Mouse (Mus musculus) embryonic facial prominence, embryonic 11.5 days (tissue): Measurements from ENCODE around the gene 1700061G19Rik. TPM values are rescaled to one million over a fixed set of nuclear protein-coding genes. Genes with fewer than 3 reads are reported as not detected.
"Not testable (repeated sequence)": the region's sequence is repeated elsewhere in the genome, so short reads cannot be mapped to it uniquely, and the experiment has no call there.

Experiments used
- ATAC-seq: fragments of 200-750 bp; cut with Nextera tagmentation; replicated peaks from 2 replicates; pipeline ENCODE4 v1.8.0; 2017; ENCODE audit warnings: low read depth; ENCODE audit not compliant: insufficient number of reproducible peaks, low FRiP score, low TSS enrichment
- DNase-seq: peaks from one replicate; pipeline ENCODE4 v3.0.0-alpha.2; 2015; ENCODE audit warnings: low spot score
- H3K27ac ChIP-seq: fragments of 300-500 bp; sonication (generic); replicated peaks from 2 replicates; pipeline ENCODE4 v1.5.1; 2014; ENCODE audit warnings: mild to moderate bottlenecking, low read depth, low read length, control low read depth
- H3K27me3 ChIP-seq: fragments of 300-500 bp; sonication (generic); 2 replicates; pipeline ENCODE4 v1.6.1; 2014; ENCODE audit warnings: mild to moderate bottlenecking, low read length, moderate library complexity, mixed read lengths; ENCODE audit not compliant: control insufficient read depth, insufficient read depth
- H3K36me3 ChIP-seq: fragments of 300-500 bp; sonication (generic); replicated peaks from 2 replicates; pipeline ENCODE4 v1.6.1; 2014; ENCODE audit warnings: low read depth, mild to moderate bottlenecking, low read length, moderate library complexity, mixed read lengths; ENCODE audit not compliant: control insufficient read depth, insufficient read depth
- H3K4me1 ChIP-seq: fragments of 300-500 bp; sonication (generic); 2 replicates; pipeline ENCODE4 v1.6.1; 2014; ENCODE audit warnings: low read length, mixed read lengths; ENCODE audit not compliant: control insufficient read depth, insufficient read depth
- H3K4me2 ChIP-seq: fragments of 300-500 bp; sonication (generic); 2 replicates; pipeline ENCODE4 v1.6.1; 2014; ENCODE audit warnings: low read depth, mild to moderate bottlenecking, control low read depth, low read length, moderate library complexity
- H3K4me3 ChIP-seq: fragments of 300-500 bp; sonication (generic); 2 replicates; pipeline ENCODE4 v1.5.1; 2014; ENCODE audit warnings: low read depth, low read length, control low read depth
- H3K9ac ChIP-seq: fragments of 300-500 bp; sonication (generic); replicated peaks from 2 replicates; pipeline ENCODE4 v1.6.1; 2014; ENCODE audit warnings: mild to moderate bottlenecking, control low read depth, low read length
- H3K9me3 ChIP-seq: fragments of 300-500 bp; sonication (generic); replicated peaks from 2 replicates; pipeline ENCODE4 v1.6.1; 2016; ENCODE audit warnings: mild to moderate bottlenecking, low read length, inconsistent platforms, mixed read lengths; ENCODE audit not compliant: control insufficient read depth
- WGBS: fragments of 180-500 bp; shearing (Covaris S2); extraction: QIAGEN DNeasy Blood & Tissue Kit; methylation state at CpG from one replicate; pipeline ENCODE4 v1.1.7; 2014; 5-methylcytosine and 5-hydroxymethylcytosine counted together
- polyA plus RNA-seq: library from polyadenylated mRNA; unstranded; fragments of >200 nt; fragmentation: Nextera tagmentation; extraction: Ambion mirVana; gene quantifications from 2 replicates; pipeline ENCODE4 v1.2.1, GENCODE M21; 2014

The 1700061G19Rik gene
- polyA plus RNA-seq, 1 experiment from 2014 or later = 0.22 TPM

DNA sequence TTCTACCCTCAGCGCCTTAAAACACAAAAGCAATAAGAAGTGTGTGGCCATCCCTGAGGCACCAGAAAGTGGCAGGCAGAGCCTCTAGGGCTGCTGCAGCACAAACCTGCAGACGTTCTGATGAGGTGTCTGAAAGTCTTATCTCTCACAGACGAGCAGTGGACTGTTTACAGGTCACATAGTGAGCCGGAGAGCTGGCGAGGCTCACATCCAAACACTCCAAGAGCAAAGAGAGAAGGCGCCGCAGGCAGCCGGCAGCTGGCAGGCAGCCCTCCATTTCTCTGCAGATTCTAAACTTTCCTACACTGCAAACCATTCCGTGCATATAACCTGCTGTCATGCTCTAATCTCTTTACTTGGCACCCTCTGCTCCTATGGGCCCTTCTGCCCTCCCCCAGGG is 32.6 kb downstream of the 1700061G19Rik start:
- no peaks in the 10 kb centered on the region for H3K4me1 ChIP-seq
- no peaks in the 10 kb centered on the region for H3K27me3 ChIP-seq
- no peaks in the 10 kb centered on the region for H3K9me3 ChIP-seq
- H3K9ac ChIP-seq = no peak overlapping the region
- 89% methylated on average over 9 of the region's 9 CpGs for WGBS
- no peak for ATAC-seq
- H3K27ac ChIP-seq = no peak overlapping the region
- H3K4me3 ChIP-seq = no peak overlapping the region
- no peaks in the 10 kb centered on the region; the same call in none of the 2 replicates for H3K36me3 ChIP-seq
- H3K4me2 ChIP-seq = no peak overlapping the region
- DNase-seq = no peak

DNA sequence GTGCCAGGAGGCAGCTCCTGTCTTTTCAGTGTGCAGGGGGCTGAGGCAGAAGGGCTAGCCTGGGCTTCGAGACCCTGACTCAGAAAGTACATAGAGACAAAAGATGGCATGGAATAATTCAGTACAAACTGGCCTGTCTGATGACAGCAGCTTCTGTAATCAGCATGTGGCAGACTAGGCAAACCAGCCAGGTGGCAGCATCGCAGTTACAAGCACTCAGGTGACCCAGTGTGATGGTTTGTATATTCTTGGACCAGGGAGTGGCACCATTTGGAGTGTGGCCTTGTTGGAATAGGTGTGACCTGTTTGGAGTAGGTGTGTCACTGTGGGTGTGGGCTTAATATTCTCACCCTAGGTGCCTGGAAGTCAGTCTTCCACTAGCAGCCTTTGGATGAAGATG is 34.5 kb downstream of the 1700061G19Rik start:
- not testable (repeated sequence) for H3K4me1 ChIP-seq, H3K36me3 ChIP-seq, ATAC-seq, H3K4me2 ChIP-seq, H3K27me3 ChIP-seq, DNase-seq, H3K9me3 ChIP-seq, H3K27ac ChIP-seq, H3K4me3 ChIP-seq, H3K9ac ChIP-seq
- 93% methylated on average over 2 of the region's 2 CpGs for WGBS

DNA sequence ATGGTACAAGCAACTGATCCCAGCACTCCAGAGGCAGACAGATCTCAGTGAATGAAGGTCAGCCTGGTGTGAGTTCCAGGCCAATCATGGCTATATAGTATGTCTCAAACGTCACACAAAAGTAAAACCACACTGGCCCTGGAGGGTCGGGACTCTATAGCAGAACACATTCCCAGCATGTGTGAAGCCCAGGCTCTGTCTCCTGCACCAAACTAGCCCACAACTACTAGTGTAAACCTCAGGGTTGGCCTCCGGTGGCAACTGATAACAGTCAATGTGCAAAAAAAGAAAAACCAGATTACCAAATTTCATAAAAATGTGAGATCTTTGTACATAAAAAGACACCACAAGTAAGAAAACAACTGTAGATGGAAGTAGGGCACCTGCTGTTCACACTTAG is 37.7 kb downstream of the 1700061G19Rik start:
- no peaks in the 10 kb centered on the region for H3K4me1 ChIP-seq
- H3K36me3 ChIP-seq = peaks cover 3% of the 10 kb centered on the region
- no peak overlapping the region for H3K9ac ChIP-seq
- H3K27me3 ChIP-seq = no peaks in the 10 kb centered on the region
- H3K27ac ChIP-seq = no peak overlapping the region
- DNase-seq (no peak), ATAC-seq (no peak)
- no peaks in the 10 kb centered on the region for H3K9me3 ChIP-seq
- H3K4me3 ChIP-seq = no peak overlapping the region
- H3K4me2 ChIP-seq = no peak overlapping the region
- WGBS = 95% methylated on average over 3 of the region's 3 CpGs

DNA sequence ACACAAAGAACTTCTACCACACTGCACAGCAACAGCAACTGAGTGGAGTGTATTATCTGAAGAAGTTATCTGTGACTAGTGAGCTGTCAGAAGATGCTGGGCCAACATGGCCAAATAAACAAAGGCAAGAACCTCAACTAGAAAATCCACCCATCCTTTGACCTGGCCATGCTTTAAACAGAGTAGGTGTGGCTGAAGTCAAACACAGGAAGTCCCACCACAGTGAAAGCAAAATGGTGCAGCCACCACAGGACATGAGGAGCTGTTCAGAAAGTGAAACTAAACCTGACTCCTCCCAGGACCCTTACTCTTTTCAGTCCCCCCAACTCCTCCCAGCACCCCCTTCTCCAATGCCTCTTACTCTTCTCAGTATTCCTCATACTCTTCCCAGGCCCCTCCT is 38.2 kb downstream of the 1700061G19Rik start:
- peaks cover 3% of the 10 kb centered on the region for H3K36me3 ChIP-seq
- ATAC-seq (no peak), DNase-seq (no peak)
- no peaks in the 10 kb centered on the region for H3K27me3 ChIP-seq
- H3K4me2 ChIP-seq = no peak overlapping the region
- H3K9ac ChIP-seq = no peak overlapping the region
- H3K27ac ChIP-seq = no peak overlapping the region
- H3K4me1 ChIP-seq = no peaks in the 10 kb centered on the region
- H3K4me3 ChIP-seq = no peak overlapping the region
- no peaks in the 10 kb centered on the region for H3K9me3 ChIP-seq

DNA sequence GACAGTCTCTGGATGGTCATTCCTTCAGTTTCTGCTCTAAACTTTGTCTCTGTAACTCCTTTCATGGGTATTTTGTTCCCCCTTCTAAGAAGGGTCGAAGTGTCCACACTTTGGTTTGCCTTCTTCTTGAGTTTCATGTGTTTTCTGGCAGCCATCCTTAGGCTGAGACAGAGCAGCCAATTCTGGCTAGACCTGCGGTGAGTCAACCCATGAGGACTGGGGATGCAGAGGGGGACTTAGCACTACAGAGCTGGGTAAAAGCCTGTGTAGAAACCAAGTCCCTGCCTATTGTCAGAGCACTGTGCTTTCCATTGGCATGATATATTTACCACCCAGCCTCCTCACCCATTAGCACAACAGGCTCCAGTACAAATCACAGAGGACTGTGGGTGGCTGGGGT is 41.9 kb downstream of the 1700061G19Rik start:
- 93% methylated on average over 2 of the region's 2 CpGs for WGBS
- peaks cover 5% of the 10 kb centered on the region for H3K36me3 ChIP-seq
- DNase-seq = no peak

DNA sequence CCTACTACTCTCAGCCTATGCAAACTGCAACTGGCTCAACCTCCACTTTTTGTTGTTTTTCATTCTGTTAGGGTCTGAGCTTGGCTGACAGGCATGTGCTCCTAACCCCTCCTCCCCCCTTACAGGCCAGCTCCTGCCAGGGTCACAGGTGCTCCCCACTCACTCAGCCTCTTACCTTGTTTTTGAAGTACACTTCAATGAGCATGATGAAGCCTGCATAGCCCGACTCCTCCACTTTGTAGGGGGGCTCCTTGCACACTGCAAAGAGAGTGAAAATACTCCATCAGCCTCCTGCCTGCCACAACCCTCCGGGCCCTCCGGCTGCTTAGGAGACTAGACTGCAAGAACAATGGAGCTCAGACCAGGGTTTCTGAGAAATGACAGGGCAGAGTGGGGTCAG is 44.4 kb downstream of the 1700061G19Rik start:
- 89% methylated on average over 3 of the region's 3 CpGs for WGBS

More for the DNA sequence above, 41.9 kb downstream of the 1700061G19Rik start:
- no peak overlapping the region for H3K9ac ChIP-seq
- ATAC-seq = no peak
- H3K27ac ChIP-seq = no peak overlapping the region
- H3K4me1 ChIP-seq = no peaks in the 10 kb centered on the region
- no peak overlapping the region for H3K4me3 ChIP-seq
- H3K27me3 ChIP-seq = no peaks in the 10 kb centered on the region
- H3K9me3 ChIP-seq = no peaks in the 10 kb centered on the region
- H3K4me2 ChIP-seq = no peak overlapping the region

DNA sequence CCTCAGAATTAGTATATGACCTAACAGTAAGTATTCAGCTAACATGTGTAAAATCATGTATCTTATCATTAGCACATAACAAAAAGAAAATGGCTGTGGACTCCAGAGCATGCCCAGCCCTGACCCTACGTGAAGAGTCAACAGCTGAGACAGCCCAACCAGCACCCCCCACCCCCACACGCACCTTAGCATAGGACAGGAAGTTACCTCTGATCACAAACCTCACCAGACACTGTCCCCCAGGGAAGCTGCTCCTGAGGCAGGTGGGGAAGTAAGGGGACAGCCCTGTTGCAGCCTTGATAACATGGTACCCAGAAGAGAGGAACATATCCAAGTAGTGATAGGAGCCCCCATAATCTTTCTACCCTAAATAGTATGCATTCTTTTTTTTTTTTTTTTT is 50.7 kb downstream of the 1700061G19Rik start:
- H3K4me3 ChIP-seq = no peak overlapping the region
- no peak overlapping the region for H3K27ac ChIP-seq
- peaks cover 4% of the 10 kb centered on the region for H3K36me3 ChIP-seq
- no peak overlapping the region for H3K4me2 ChIP-seq
- no peak overlapping the region for H3K9ac ChIP-seq
- ATAC-seq = no peak
- DNase-seq = no peak
- H3K27me3 ChIP-seq = no peaks in the 10 kb centered on the region
- H3K4me1 ChIP-seq = no peaks in the 10 kb centered on the region
- WGBS = 91% methylated on average over 2 of the region's 2 CpGs
- no peaks in the 10 kb centered on the region for H3K9me3 ChIP-seq

More for the DNA sequence above, 44.4 kb downstream of the 1700061G19Rik start:
- Histone ChIP-seq H3K27me3 (no peaks in the 10 kb centered on the region), H3K4me1 (no peaks in the 10 kb centered on the region), H3K27ac (no peak overlapping the region), H3K9me3 (no peaks in the 10 kb centered on the region), H3K4me2 (no peak overlapping the region), H3K36me3 (peaks cover 7% of the 10 kb centered on the region), H3K9ac (no peak overlapping the region), H3K4me3 (no peak overlapping the region)
- DNase-seq (no peak), ATAC-seq (no peak)

DNA sequence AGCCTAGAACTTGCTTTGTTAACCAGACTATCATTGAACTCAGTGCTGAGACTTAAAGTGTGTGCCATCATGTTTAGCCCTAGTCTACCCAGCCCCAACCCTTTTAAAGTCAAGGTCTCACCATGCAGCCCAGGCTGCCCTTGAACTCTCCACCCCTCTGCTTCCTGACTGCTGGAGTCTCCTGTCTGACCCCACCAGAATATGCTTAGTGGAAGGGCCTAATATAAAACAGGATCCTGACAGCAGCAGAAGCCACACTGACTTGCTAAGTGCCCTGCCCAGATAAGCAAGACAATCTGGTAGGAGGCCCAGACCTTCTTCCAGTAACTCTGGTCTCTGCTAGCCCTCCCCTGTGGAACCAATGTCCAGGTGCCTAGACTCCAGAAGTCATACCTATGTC is 53.8 kb downstream of the 1700061G19Rik start:
- Histone ChIP-seq H3K36me3 (peaks cover 4% of the 10 kb centered on the region; the same call in 1 of the 2 replicates), H3K27me3 (no peaks in the 10 kb centered on the region), H3K27ac (no peak overlapping the region), H3K9ac (no peak overlapping the region), H3K4me3 (no peak overlapping the region), H3K4me1 (peaks cover 7% of the 10 kb centered on the region), H3K4me2 (no peak overlapping the region), H3K9me3 (no peaks in the 10 kb centered on the region)
- ATAC-seq (no peak), DNase-seq (no peak)
